Mouse (Mus musculus): ENCODE results near the gene Agps. TPM values are rescaled to one million over a fixed set of nuclear protein-coding genes. Genes with fewer than 3 reads are reported as not detected.

The Agps gene
- 2.9 TPM in 1 of 2 replicates, not detected in the other for polyA plus RNA-seq (2012; ENCODE audit: insufficient read depth, low replicate concordance)

GRCm38 (mm10) chr2:75831881-75832633, at the start of gene Agps:
Agps (plus strand) TSS chr2:75832177.
- Histone ChIP-seq H3K27me3 (replicated peaks) (no peaks in the 10 kb centered on the region), H3K36me3 (replicated peaks; ENCODE audit: low read length) (peaks cover 22% of the 10 kb centered on the region), H3K4me3 (replicated peaks) (peak within 1 kb of the TSS; percentile 100), H3K4me1 (peaks cover 70% of the 10 kb centered on the region), H3K9me3 (no peaks in the 10 kb centered on the region)
- TF ChIP-seq FLI1 (IDR thresholded peaks at IDR 0.05; ENCODE audit: low read length): no peak
- TF ChIP-seq GATA1 (IDR thresholded peaks at IDR 0.05; ENCODE audit: borderline replicate concordance, low read length): no peak

- TF ChIP-seq FLI1 (IDR thresholded peaks at IDR 0.05; ENCODE audit: low read length): no peak
- TF ChIP-seq GATA1 (IDR thresholded peaks at IDR 0.05; ENCODE audit: borderline replicate concordance, low read length): no peak
- Histone ChIP-seq H3K4me1 (peaks cover 56% of the 10 kb centered on the region), H3K9me3 (no peaks in the 10 kb centered on the region), H3K27me3 (replicated peaks) (no peaks in the 10 kb centered on the region), H3K36me3 (replicated peaks; ENCODE audit: low read length) (peaks cover 25% of the 10 kb centered on the region), H3K4me3 (replicated peaks) (no peak overlapping the region)
Observed at GRCm38 (mm10) chr2:75786075-75786474, 45.9 kb upstream of the Agps start.

GRCm38 (mm10) chr2:75788511-75788910, 43.5 kb upstream of the Agps start:
- no peaks in the 10 kb centered on the region for H3K27me3 ChIP-seq (replicated peaks)
- H3K9me3 ChIP-seq: no peaks in the 10 kb centered on the region
- H3K36me3 ChIP-seq (replicated peaks; ENCODE audit: low read length): peaks cover 13% of the 10 kb centered on the region
- H3K4me1 ChIP-seq: peaks cover 54% of the 10 kb centered on the region
- peak overlapping the region; percentile 69 for H3K4me3 ChIP-seq (replicated peaks)
- TF ChIP-seq GATA1 (IDR thresholded peaks at IDR 0.05; ENCODE audit: borderline replicate concordance, low read length): no peak
- no peak for TF ChIP-seq FLI1 (IDR thresholded peaks at IDR 0.05; ENCODE audit: low read length)

GRCm38 (mm10) chr2:75789959-75790523, 41.9 kb upstream of the Agps start:
- Histone ChIP-seq H3K36me3 (replicated peaks; ENCODE audit: low read length) (peaks cover 8% of the 10 kb centered on the region), H3K4me3 (replicated peaks) (no peak overlapping the region)

GRCm38 (mm10) chr2:75791561-75792308, 40.2 kb upstream of the Agps start:
- H3K4me3 ChIP-seq (replicated peaks): peak overlapping the region; percentile 86
- H3K9me3 ChIP-seq: no peaks in the 10 kb centered on the region
- TF ChIP-seq GATA1 (IDR thresholded peaks at IDR 0.05; ENCODE audit: borderline replicate concordance, low read length) (no peak), FLI1 (IDR thresholded peaks at IDR 0.05; ENCODE audit: low read length) (no peak)
- peaks cover 46% of the 10 kb centered on the region for H3K4me1 ChIP-seq
- peaks cover 8% of the 10 kb centered on the region for H3K36me3 ChIP-seq (replicated peaks; ENCODE audit: low read length)
- H3K27me3 ChIP-seq (replicated peaks): no peaks in the 10 kb centered on the region

More at GRCm38 (mm10) chr2:75789959-75790523, 41.9 kb upstream of the Agps start:
- no peaks in the 10 kb centered on the region for H3K9me3 ChIP-seq
- no peaks in the 10 kb centered on the region for H3K27me3 ChIP-seq (replicated peaks)
- no peak for TF ChIP-seq GATA1 (IDR thresholded peaks at IDR 0.05; ENCODE audit: borderline replicate concordance, low read length)
- no peak for TF ChIP-seq FLI1 (IDR thresholded peaks at IDR 0.05; ENCODE audit: low read length)
- peaks cover 54% of the 10 kb centered on the region for H3K4me1 ChIP-seq

GRCm38 (mm10) chr2:75792377-75793203, 39.4 kb upstream of the Agps start:
- Histone ChIP-seq H3K9me3 (no peaks in the 10 kb centered on the region), H3K36me3 (replicated peaks; ENCODE audit: low read length) (no peaks in the 10 kb centered on the region), H3K4me3 (replicated peaks) (peak overlapping the region; percentile 85), H3K27me3 (replicated peaks) (peaks cover 1% of the 10 kb centered on the region), H3K4me1 (peaks cover 42% of the 10 kb centered on the region)
- TF ChIP-seq GATA1 (IDR thresholded peaks at IDR 0.05; ENCODE audit: borderline replicate concordance, low read length) (no peak), FLI1 (IDR thresholded peaks at IDR 0.05; ENCODE audit: low read length) (no peak)

- Histone ChIP-seq H3K4me1 (peaks cover 16% of the 10 kb centered on the region), H3K27me3 (replicated peaks) (peaks cover 1% of the 10 kb centered on the region), H3K36me3 (replicated peaks; ENCODE audit: low read length) (no peaks in the 10 kb centered on the region), H3K4me3 (replicated peaks) (no peak overlapping the region), H3K9me3 (no peaks in the 10 kb centered on the region)
- no peak for TF ChIP-seq GATA1 (IDR thresholded peaks at IDR 0.05; ENCODE audit: borderline replicate concordance, low read length)
- no peak for TF ChIP-seq FLI1 (IDR thresholded peaks at IDR 0.05; ENCODE audit: low read length)
Observed at GRCm38 (mm10) chr2:75796181-75796580, 35.8 kb upstream of the Agps start.

- H3K9me3 ChIP-seq: no peaks in the 10 kb centered on the region
- H3K27me3 ChIP-seq (replicated peaks): peaks cover 1% of the 10 kb centered on the region
- no peak overlapping the region for H3K4me3 ChIP-seq (replicated peaks)
- TF ChIP-seq FLI1 (IDR thresholded peaks at IDR 0.05; ENCODE audit: low read length) (no peak), GATA1 (IDR thresholded peaks at IDR 0.05; ENCODE audit: borderline replicate concordance, low read length) (no peak)
- H3K4me1 ChIP-seq: peaks cover 4% of the 10 kb centered on the region
- H3K36me3 ChIP-seq (replicated peaks; ENCODE audit: low read length): no peaks in the 10 kb centered on the region
Observed at GRCm38 (mm10) chr2:75798434-75798970, 33.5 kb upstream of the Agps start.

GRCm38 (mm10) chr2:75805767-75806166, 26.2 kb upstream of the Agps start:
- TF ChIP-seq FLI1 (IDR thresholded peaks at IDR 0.05; ENCODE audit: low read length) (no peak), GATA1 (IDR thresholded peaks at IDR 0.05; ENCODE audit: borderline replicate concordance, low read length) (no peak)
- no peak overlapping the region for H3K4me3 ChIP-seq (replicated peaks)
- no peaks in the 10 kb centered on the region for H3K36me3 ChIP-seq (replicated peaks; ENCODE audit: low read length)
- H3K9me3 ChIP-seq: no peaks in the 10 kb centered on the region
- peaks cover 2% of the 10 kb centered on the region for H3K27me3 ChIP-seq (replicated peaks)
- peaks cover 9% of the 10 kb centered on the region; the same call in 1 of the 2 replicates for H3K4me1 ChIP-seq
